ENCODE assay signal across 24 mouse cellular contexts in genomic region chr5:131928696-131929095, GRCm38 (mm10).
DNase-seq lines count a peak whose midpoint lies in the region; ATAC-seq and TF ChIP-seq lines count a peak whose summit lies in the region.
"Had no signal": no experiment of that assay in that cellular context is flagged by ENCODE, and none has a peak within 500 bp of the region (broad histone marks: within the 10 kb centered on the region; RNA-seq: fewer than 3 reads in every experiment).

No protein-coding gene starts in this region.

- no peak overlapping the region for H3K27ac ChIP-seq in hindbrain, postnatal 0 days
- no peak overlapping the region for H3K27ac ChIP-seq in hindbrain, embryonic 14.5 days
- no peak overlapping the region for H3K27ac ChIP-seq in embryonic facial prominence, embryonic 10.5 days (replicated peaks)
- H3K27ac ChIP-seq: embryonic facial prominence, embryonic 12.5 days; forebrain, embryonic 12.5 days; forebrain, embryonic 15.5 days; heart, embryonic 10.5 days; hindbrain, embryonic 13.5 days; intestine, embryonic 15.5 days had no signal

- 61% methylated on average over 7 of the region's 7 CpGs for WGBS in hindbrain, postnatal 0 days
- WGBS in hindbrain, embryonic 14.5 days: 66% methylated on average over 7 of the region's 7 CpGs
- 67% methylated on average over 7 of the region's 7 CpGs for WGBS in embryonic facial prominence, embryonic 10.5 days

- no peaks in the 10 kb centered on the region for H3K9me3 ChIP-seq in hindbrain, postnatal 0 days (ENCODE audit: low read length)
- no peaks in the 10 kb centered on the region for H3K9me3 ChIP-seq in hindbrain, embryonic 14.5 days (ENCODE audit: control insufficient read depth, low read length)
- H3K9me3 ChIP-seq in embryonic facial prominence, embryonic 10.5 days: no peaks in the 10 kb centered on the region
- H3K9me3 ChIP-seq: embryonic facial prominence, embryonic 12.5 days; forebrain, embryonic 12.5 days; forebrain, embryonic 15.5 days; heart, embryonic 10.5 days; hindbrain, embryonic 13.5 days; intestine, embryonic 15.5 days had no signal

- ATAC-seq in hindbrain, postnatal 0 days: peak; percentile 29; the same call in 1 of the 2 replicates
- ATAC-seq in hindbrain, embryonic 14.5 days (ENCODE audit: low FRiP score): no peak
- ATAC-seq: CD4-positive, CD25-positive, alpha-beta regulatory T cell, adult 4 months; forebrain, embryonic 15.5 days; intestine, embryonic 15.5 days had no signal

- H3K4me3 ChIP-seq in hindbrain, postnatal 0 days (ENCODE audit: low read length): no peak overlapping the region
- H3K4me3 ChIP-seq in hindbrain, embryonic 14.5 days (replicated peaks; ENCODE audit: low read length): no peak overlapping the region
- H3K4me3 ChIP-seq in embryonic facial prominence, embryonic 10.5 days: no peak overlapping the region
- H3K4me3 ChIP-seq: embryonic facial prominence, embryonic 12.5 days; erythroblast, embryonic 14.5 days; forebrain, embryonic 12.5 days; forebrain, embryonic 15.5 days; heart, embryonic 10.5 days; hindbrain, embryonic 13.5 days; intestine, embryonic 15.5 days had no signal

- DNase-seq in hindbrain, postnatal 0 days (ENCODE audit: low spot score): peak; percentile 33
- DNase-seq in hindbrain, embryonic 14.5 days (ENCODE audit: low spot score): no peak
- peak; percentile 58 for DNase-seq in brain, embryonic 14.5 days (ENCODE audit: low read depth)
- peak; percentile 63 for DNase-seq in embryonic facial prominence, embryonic 10.5 days (ENCODE audit: low spot score)
- DNase-seq in retina, embryonic 14.5 days (ENCODE audit: low spot score): peak; percentile 51
- no peak for DNase-seq in left cerebral cortex, postnatal 10 days (ENCODE audit: extremely low spot score in 1 of 2, low spot score in 2 of 2)
- DNase-seq in adrenal gland, postnatal 14 days: no peak
- DNase-seq: adrenal gland, adult 2 months; adrenal gland, postnatal 25 days; cerebellum, adult 18-20 months; cerebellum, adult 9-10 months; cerebellum, postnatal 14 days; embryo, embryonic 11 days; gastrocnemius, postnatal 25 days; heart, adult 18-20 months; kidney, adult 11 months had no signal

- no peak for TF ChIP-seq POLR2A in brain, embryonic 14.5 days (IDR thresholded peaks at IDR 0.05; ENCODE audit: borderline replicate concordance, extremely low read depth, insufficient read depth, insufficient read length, poor library complexity, severe bottlenecking)

- intact Hi-C loops in left cerebral cortex, postnatal 10 days (cut with DNase I): no loop called here

- no peaks in the 10 kb centered on the region for H3K36me3 ChIP-seq in hindbrain, postnatal 0 days (ENCODE audit: insufficient read depth, low read length)
- H3K36me3 ChIP-seq in hindbrain, embryonic 14.5 days (replicated peaks; ENCODE audit: control insufficient read depth, insufficient read depth): no peaks in the 10 kb centered on the region
- H3K36me3 ChIP-seq in embryonic facial prominence, embryonic 10.5 days (replicated peaks): no peaks in the 10 kb centered on the region
- H3K36me3 ChIP-seq: embryonic facial prominence, embryonic 12.5 days; forebrain, embryonic 12.5 days; forebrain, embryonic 15.5 days; heart, embryonic 10.5 days; hindbrain, embryonic 13.5 days; intestine, embryonic 15.5 days had no signal

- no peak for TF ChIP-seq CTCF in hindbrain, postnatal 0 days (IDR thresholded peaks at IDR 0.05; ENCODE audit: low read depth)
- no peak for TF ChIP-seq CTCF in brain, embryonic 14.5 days (IDR thresholded peaks at IDR 0.05; ENCODE audit: borderline replicate concordance, extremely low read depth, insufficient read depth, insufficient read length)

- no peaks in the 10 kb centered on the region for H3K4me1 ChIP-seq in hindbrain, postnatal 0 days (ENCODE audit: insufficient read depth, low read length)
- H3K4me1 ChIP-seq in hindbrain, embryonic 14.5 days (replicated peaks; ENCODE audit: control insufficient read depth, insufficient read depth, low read length): no peaks in the 10 kb centered on the region
- peaks cover 18% of the 10 kb centered on the region for H3K4me1 ChIP-seq in embryonic facial prominence, embryonic 10.5 days
- H3K4me1 ChIP-seq: intestine, embryonic 15.5 days had no signal

- H3K4me2 ChIP-seq in hindbrain, postnatal 0 days (ENCODE audit: low read depth, low read length): no peak overlapping the region
- no peak overlapping the region for H3K4me2 ChIP-seq in hindbrain, embryonic 14.5 days (replicated peaks)
- H3K4me2 ChIP-seq: embryonic facial prominence, embryonic 12.5 days; forebrain, embryonic 12.5 days; forebrain, embryonic 15.5 days; hindbrain, embryonic 13.5 days; intestine, embryonic 15.5 days had no signal

- no peaks in the 10 kb centered on the region for H3K27me3 ChIP-seq in hindbrain, postnatal 0 days (ENCODE audit: insufficient read depth, low read length)
- no peaks in the 10 kb centered on the region for H3K27me3 ChIP-seq in hindbrain, embryonic 14.5 days (ENCODE audit: control insufficient read depth, insufficient read depth, low read length)
- peaks cover 5% of the 10 kb centered on the region; the same call in 1 of the 2 replicates for H3K27me3 ChIP-seq in embryonic facial prominence, embryonic 10.5 days (replicated peaks; ENCODE audit: low read depth, poor library complexity, severe bottlenecking)
- H3K27me3 ChIP-seq: embryonic facial prominence, embryonic 12.5 days; forebrain, embryonic 12.5 days; forebrain, embryonic 15.5 days; hindbrain, embryonic 13.5 days; intestine, embryonic 15.5 days had no signal

- no peak overlapping the region for H3K9ac ChIP-seq in hindbrain, postnatal 0 days (replicated peaks; ENCODE audit: low read length)
- no peak overlapping the region for H3K9ac ChIP-seq in hindbrain, embryonic 14.5 days
- H3K9ac ChIP-seq: embryonic facial prominence, embryonic 12.5 days; forebrain, embryonic 12.5 days; forebrain, embryonic 15.5 days; hindbrain, embryonic 13.5 days; intestine, embryonic 15.5 days had no signal

Comparison
In these comparisons a context has a peak if more than half of its experiments do, and no peak if none do; other contexts are left out.
1. DNase-seq: peak in hindbrain, postnatal 0 days (single experiment), brain, embryonic 14.5 days (single experiment), embryonic facial prominence, embryonic 10.5 days (single experiment) and retina, embryonic 14.5 days (single experiment); none in hindbrain, embryonic 14.5 days (single experiment), left cerebral cortex, postnatal 10 days (0 of 2) and adrenal gland, postnatal 14 days (single experiment).